Mouse (Mus musculus) embryonic facial prominence, embryonic 11.5 days (tissue): Measurements from ENCODE around the gene Gnaz. TPM values are rescaled to one million over a fixed set of nuclear protein-coding genes. Genes with fewer than 3 reads are reported as not detected.

Experiments
- ATAC-seq: fragments of 200-750 bp; cut with Nextera tagmentation; replicated peaks from 2 replicates; pipeline ENCODE4 v1.8.0; 2017; ENCODE audit warnings: low read depth; ENCODE audit not compliant: insufficient number of reproducible peaks, low FRiP score, low TSS enrichment
- DNase-seq: peaks from one replicate; pipeline ENCODE4 v3.0.0-alpha.2; 2015; ENCODE audit warnings: low spot score
- H3K27ac ChIP-seq: fragments of 300-500 bp; sonication (generic); replicated peaks from 2 replicates; pipeline ENCODE4 v1.5.1; 2014; ENCODE audit warnings: mild to moderate bottlenecking, low read depth, low read length, control low read depth
- H3K27me3 ChIP-seq: fragments of 300-500 bp; sonication (generic); 2 replicates; pipeline ENCODE4 v1.6.1; 2014; ENCODE audit warnings: mild to moderate bottlenecking, low read length, moderate library complexity, mixed read lengths; ENCODE audit not compliant: control insufficient read depth, insufficient read depth
- H3K36me3 ChIP-seq: fragments of 300-500 bp; sonication (generic); replicated peaks from 2 replicates; pipeline ENCODE4 v1.6.1; 2014; ENCODE audit warnings: low read depth, mild to moderate bottlenecking, low read length, moderate library complexity, mixed read lengths; ENCODE audit not compliant: control insufficient read depth, insufficient read depth
- H3K4me1 ChIP-seq: fragments of 300-500 bp; sonication (generic); 2 replicates; pipeline ENCODE4 v1.6.1; 2014; ENCODE audit warnings: low read length, mixed read lengths; ENCODE audit not compliant: control insufficient read depth, insufficient read depth
- H3K4me2 ChIP-seq: fragments of 300-500 bp; sonication (generic); 2 replicates; pipeline ENCODE4 v1.6.1; 2014; ENCODE audit warnings: low read depth, mild to moderate bottlenecking, control low read depth, low read length, moderate library complexity
- H3K4me3 ChIP-seq: fragments of 300-500 bp; sonication (generic); 2 replicates; pipeline ENCODE4 v1.5.1; 2014; ENCODE audit warnings: low read depth, low read length, control low read depth
- H3K9ac ChIP-seq: fragments of 300-500 bp; sonication (generic); replicated peaks from 2 replicates; pipeline ENCODE4 v1.6.1; 2014; ENCODE audit warnings: mild to moderate bottlenecking, control low read depth, low read length
- H3K9me3 ChIP-seq: fragments of 300-500 bp; sonication (generic); replicated peaks from 2 replicates; pipeline ENCODE4 v1.6.1; 2016; ENCODE audit warnings: mild to moderate bottlenecking, low read length, inconsistent platforms, mixed read lengths; ENCODE audit not compliant: control insufficient read depth
- WGBS: fragments of 180-500 bp; shearing (Covaris S2); extraction: QIAGEN DNeasy Blood & Tissue Kit; methylation state at CpG from one replicate; pipeline ENCODE4 v1.1.7; 2014; 5-methylcytosine and 5-hydroxymethylcytosine counted together
- polyA plus RNA-seq: library from polyadenylated mRNA; unstranded; fragments of >200 nt; fragmentation: Nextera tagmentation; extraction: Ambion mirVana; gene quantifications from 2 replicates; pipeline ENCODE4 v1.2.1, GENCODE M21; 2014

The Gnaz gene
- polyA plus RNA-seq, 1 experiment from 2014 or later: 4.7 TPM

DNA sequence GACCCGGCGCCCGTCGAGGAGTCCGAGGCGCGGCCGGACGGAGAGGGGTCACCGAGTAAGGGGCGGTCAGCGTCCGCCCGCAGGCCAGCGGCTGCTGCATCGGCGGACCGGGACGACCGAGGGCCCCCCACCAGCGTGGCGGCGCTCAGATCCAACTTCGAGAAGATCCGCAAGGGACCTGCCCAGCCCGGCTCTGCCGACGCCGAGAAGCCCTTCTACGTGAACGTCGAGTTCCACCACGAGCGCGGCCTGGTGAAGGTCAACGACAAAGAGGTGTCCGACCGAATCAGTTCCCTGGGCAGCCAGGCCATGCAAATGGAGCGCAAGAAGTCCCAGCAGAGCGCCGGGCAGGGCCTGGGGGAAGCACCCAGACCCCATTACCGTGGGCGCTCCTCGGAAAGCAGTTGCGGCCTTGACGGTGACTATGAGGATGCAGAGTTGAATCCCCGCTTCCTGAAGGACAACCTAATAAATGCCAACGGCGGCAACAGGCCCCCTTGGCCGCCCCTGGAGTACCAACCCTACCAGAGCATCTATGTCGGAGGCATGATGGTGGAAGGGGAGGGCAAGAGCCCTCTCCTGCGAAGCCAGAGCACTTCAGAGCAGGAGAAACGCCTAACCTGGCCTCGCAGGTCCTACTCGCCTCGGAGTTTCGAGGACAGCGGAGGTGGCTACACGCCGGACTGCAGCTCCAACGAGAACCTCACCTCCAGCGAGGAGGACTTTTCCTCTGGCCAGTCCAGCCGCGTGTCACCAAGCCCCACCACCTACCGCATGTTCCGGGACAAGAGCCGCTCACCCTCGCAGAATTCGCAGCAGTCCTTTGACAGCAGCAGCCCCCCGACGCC, 94.6 kb downstream of the Gnaz start:
- no peaks in the 10 kb centered on the region for H3K27me3 ChIP-seq
- DNase-seq (peak; percentile 30), ATAC-seq (no peak)
- peak overlapping the region; percentile 83 for H3K9ac ChIP-seq
- peak overlapping the region; percentile 93 for H3K4me3 ChIP-seq
- peaks cover 8% of the 10 kb centered on the region for H3K4me1 ChIP-seq
- 2% methylated on average over 70 of the region's 71 CpGs for WGBS
- no peaks in the 10 kb centered on the region for H3K36me3 ChIP-seq
- H3K9me3 ChIP-seq: no peaks in the 10 kb centered on the region
- no peak overlapping the region for H3K27ac ChIP-seq
- H3K4me2 ChIP-seq: peak overlapping the region; percentile 97

GRCm38 (mm10) chr10:75062189-75062561, 95.2 kb downstream of the Gnaz start:
- DNase-seq (peak; percentile 32), ATAC-seq (no peak)
- Histone ChIP-seq H3K9me3 (no peaks in the 10 kb centered on the region), H3K4me3 (peak overlapping the region; percentile 93), H3K4me1 (peaks cover 8% of the 10 kb centered on the region), H3K36me3 (no peaks in the 10 kb centered on the region), H3K9ac (peak overlapping the region; percentile 83), H3K27me3 (no peaks in the 10 kb centered on the region), H3K27ac (no peak overlapping the region), H3K4me2 (peak overlapping the region; percentile 97)
- 16% methylated on average over 6 of the region's 6 CpGs for WGBS

DNA sequence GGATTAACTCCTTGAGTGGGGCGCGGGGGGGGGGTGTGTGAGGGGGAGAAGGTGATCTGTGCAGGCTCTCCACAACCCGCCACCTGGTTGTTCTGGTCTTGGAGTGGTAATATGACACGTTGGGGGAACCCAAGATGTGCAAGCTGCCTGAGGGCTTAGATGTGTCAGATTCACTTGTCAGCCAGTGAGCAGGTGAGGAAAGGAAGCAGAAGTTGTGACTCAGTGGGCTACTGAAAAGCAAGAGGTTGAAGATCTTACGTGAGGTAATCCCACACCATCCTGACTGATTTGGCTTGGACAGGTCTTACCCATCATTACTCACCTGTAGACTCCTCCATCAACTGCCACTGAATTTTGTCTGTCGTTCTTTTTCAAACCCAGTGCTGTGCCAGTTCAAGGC, 95.6 kb downstream of the Gnaz start:
- no peak overlapping the region for H3K9ac ChIP-seq
- DNase-seq: peak; percentile 31
- no peak for ATAC-seq
- H3K9me3 ChIP-seq: no peaks in the 10 kb centered on the region
- H3K36me3 ChIP-seq: no peaks in the 10 kb centered on the region
- 37% methylated on average over 6 of the region's 6 CpGs for whole genome bisulfite sequencing
- no peak overlapping the region for H3K27ac ChIP-seq
- H3K4me1 ChIP-seq: peaks cover 8% of the 10 kb centered on the region
- peak overlapping the region; percentile 93 for H3K4me3 ChIP-seq
- no peaks in the 10 kb centered on the region for H3K27me3 ChIP-seq
- H3K4me2 ChIP-seq: peak overlapping the region; percentile 97

- WGBS: 84% methylated on average over 12 of the region's 12 CpGs
- Histone ChIP-seq H3K9me3 (no peaks in the 10 kb centered on the region), H3K4me3 (peak overlapping the region; percentile 9; the same call in 1 of the 2 replicates), H3K9ac (no peak overlapping the region), H3K4me2 (peak overlapping the region; percentile 14), H3K27me3 (no peaks in the 10 kb centered on the region), H3K4me1 (peaks cover 8% of the 10 kb centered on the region), H3K36me3 (no peaks in the 10 kb centered on the region), H3K27ac (no peak overlapping the region)
- ATAC-seq (no peak), DNase-seq (no peak)
Observed at GRCm38 (mm10) chr10:75063301-75063965, 96.5 kb downstream of the Gnaz start.

GRCm38 (mm10) chr10:75065691-75066090, 98.7 kb downstream of the Gnaz start:
- Histone ChIP-seq H3K4me3 (no peak overlapping the region), H3K36me3 (no peaks in the 10 kb centered on the region), H3K4me2 (no peak overlapping the region), H3K27me3 (no peaks in the 10 kb centered on the region), H3K4me1 (peaks cover 5% of the 10 kb centered on the region), H3K27ac (no peak overlapping the region), H3K9ac (no peak overlapping the region), H3K9me3 (no peaks in the 10 kb centered on the region)
- no peak for ATAC-seq
- no peak for DNase-seq
- WGBS: 83% methylated on average over 6 of the region's 6 CpGs

Other genes starting within 250 kb of the Gnaz start
- not detected in 2 replicates for gene Rsph14, start 65.4 kb downstream of the Gnaz start, polyA plus RNA-seq
- gene Rab36, start 69.9 kb downstream of the Gnaz start, polyA plus RNA-seq: 7.6 and 8.5 TPM in 2 replicates
- 10.3 and 11.2 TPM in 2 replicates for gene Bcr, start 93.4 kb downstream of the Gnaz start, polyA plus RNA-seq
- 23.3 and 24.1 TPM in 2 replicates for gene Specc1l, start 244.9 kb downstream of the Gnaz start, polyA plus RNA-seq